Mouse (Mus musculus): ENCODE data around the gene Lrrfip1. TPM values are rescaled to one million over a fixed set of nuclear protein-coding genes. Genes with fewer than 3 reads are reported as not detected.
A peak's percentile ranks its signal among the peaks of the same experiment; 100 is the strongest.

Gene Lrrfip1
- polyA plus RNA-seq, 1 experiment from 2014 or later = 61.1 TPM

GRCm38 (mm10) chr1:91123466-91123865 lies 124.9 kb downstream of the Lrrfip1 start:
- DNase-seq (ENCODE audit: low spot score) = no peak

- no peak for DNase-seq (ENCODE audit: low spot score)
Observed at GRCm38 (mm10) chr1:91128849-91129248, 130.3 kb downstream of the Lrrfip1 start.

GRCm38 (mm10) chr1:91137036-91137435 lies 138.5 kb downstream of the Lrrfip1 start:
- DNase-seq (ENCODE audit: low spot score) = no peak

GRCm38 (mm10) chr1:91144813-91145212 lies 146.3 kb downstream of the Lrrfip1 start, which contains the start of gene Rbm44:
TSS of gene Rbm44 (plus strand) at chr1:91145089.
- peak; percentile 39 for DNase-seq (ENCODE audit: low spot score)

GRCm38 (mm10) chr1:91151509-91151908 lies 153.0 kb downstream of the Lrrfip1 start:
- DNase-seq (ENCODE audit: low spot score) = no peak

GRCm38 (mm10) chr1:91166798-91167197 lies 168.3 kb downstream of the Lrrfip1 start:
- no peak for DNase-seq (ENCODE audit: low spot score)

GRCm38 (mm10) chr1:91169157-91169556 lies 170.6 kb downstream of the Lrrfip1 start:
- DNase-seq (ENCODE audit: low spot score) = no peak

GRCm38 (mm10) chr1:91174796-91175195 lies 176.3 kb downstream of the Lrrfip1 start:
- DNase-seq (ENCODE audit: low spot score) = no peak

- DNase-seq (ENCODE audit: low spot score) = no peak
Observed at GRCm38 (mm10) chr1:91176026-91176425, 177.5 kb downstream of the Lrrfip1 start.

- DNase-seq (ENCODE audit: low spot score) = no peak
Observed at GRCm38 (mm10) chr1:91176871-91177270, 178.3 kb downstream of the Lrrfip1 start.

Other genes with a start within 250 kb of the Lrrfip1 start
- gene Col6a3, start 154.8 kb upstream of the Lrrfip1 start, polyA plus RNA-seq (2015; fragmentation: Nextera tagmentation; extraction: Ambion mirVana) = 5.6 and 5.8 TPM in 2 replicates
- gene Mlph, start 83.7 kb upstream of the Lrrfip1 start, polyA plus RNA-seq (2015; fragmentation: Nextera tagmentation; extraction: Ambion mirVana) = 0.45 and 0.55 TPM in 2 replicates
- not detected in 2 replicates for gene Prlh, start 45.6 kb upstream of the Lrrfip1 start, polyA plus RNA-seq (2015; fragmentation: Nextera tagmentation; extraction: Ambion mirVana)
- 0.94 and 1.1 TPM in 2 replicates for gene Rab17, start 29.1 kb upstream of the Lrrfip1 start, polyA plus RNA-seq (2015; fragmentation: Nextera tagmentation; extraction: Ambion mirVana)
- 1.4 and 2.1 TPM in 2 replicates for gene Rbm44, start 146.4 kb downstream of the Lrrfip1 start, polyA plus RNA-seq (2015; fragmentation: Nextera tagmentation; extraction: Ambion mirVana)
- gene Ramp1, start 181.1 kb downstream of the Lrrfip1 start, polyA plus RNA-seq (2015; fragmentation: Nextera tagmentation; extraction: Ambion mirVana) = 156 and 158 TPM in 2 replicates

All from thymus, postnatal 0 days (tissue).